Mouse (Mus musculus) bone marrow macrophage, adult 2 months (primary cell): ENCODE results near the gene Sertad1.

Experiments used
- CTCF ChIP-seq: IDR thresholded peaks from 2 replicates; pipeline ENCODE4 v1.5.1; 2012; ENCODE audit warnings: low read depth, mild to moderate bottlenecking, low read length, moderate library complexity
- POLR2A ChIP-seq: IDR thresholded peaks from 2 replicates; pipeline ENCODE4 v1.6.1; 2012; ENCODE audit warnings: mild to moderate bottlenecking, low read depth, low read length, borderline replicate concordance

GRCm38 (mm10) chr7:27535386-27535785, 48.7 kb downstream of the Sertad1 start:
- TF ChIP-seq CTCF = no peak
- no peak for TF ChIP-seq POLR2A
